Mouse (Mus musculus): ENCODE results near the gene Parp4. TPM values are rescaled to one million over a fixed set of nuclear protein-coding genes. Genes with fewer than 3 reads are reported as not detected.

The Parp4 gene
- total RNA-seq, 2 experiments from 2014 or later: 9.9 to 10.5 TPM

- DNase-seq: no peak
These were observed 37.8 kb downstream of the Parp4 start for GRCm38 (mm10) chr14:56613212-56613611.

GRCm38 (mm10) chr14:56617470-56617869 lies 42.1 kb downstream of the Parp4 start:
- DNase-seq: no peak

- DNase-seq: no peak
These were observed 45.0 kb downstream of the Parp4 start for GRCm38 (mm10) chr14:56620425-56620824.

- DNase-seq: no peak
These were observed 50.8 kb downstream of the Parp4 start for GRCm38 (mm10) chr14:56626202-56626601.

- DNase-seq: no peak
These were observed 52.9 kb downstream of the Parp4 start for GRCm38 (mm10) chr14:56628336-56628735.

- DNase-seq: no peak
These were observed 55.7 kb downstream of the Parp4 start for GRCm38 (mm10) chr14:56631109-56631508.

- no peak for DNase-seq
These were observed 71.8 kb downstream of the Parp4 start for GRCm38 (mm10) chr14:56647206-56647605.

- no peak for DNase-seq
These were observed 74.0 kb downstream of the Parp4 start for GRCm38 (mm10) chr14:56649448-56649847.

GRCm38 (mm10) chr14:56665651-56666050 lies 90.2 kb downstream of the Parp4 start:
- no peak for DNase-seq

GRCm38 (mm10) chr14:56666909-56667308 lies 91.5 kb downstream of the Parp4 start:
- DNase-seq: no peak

- DNase-seq: peak; percentile 99
These were observed 92.8 kb downstream of the Parp4 start, which contains the start of gene Mphosph8 for GRCm38 (mm10) chr14:56667969-56668802. Gene Mphosph8, plus strand, starts transcription at chr14:56668248.

GRCm38 (mm10) chr14:56669046-56669620 lies 93.7 kb downstream of the Parp4 start:
- DNase-seq: no peak

- DNase-seq: no peak
These were observed 110.0 kb downstream of the Parp4 start for GRCm38 (mm10) chr14:56685426-56685825.

- no peak for DNase-seq
These were observed 113.7 kb downstream of the Parp4 start for GRCm38 (mm10) chr14:56689116-56689515.

- DNase-seq: no peak
These were observed 114.3 kb downstream of the Parp4 start for GRCm38 (mm10) chr14:56689766-56690165.

- DNase-seq: no peak
These were observed 120.1 kb downstream of the Parp4 start for GRCm38 (mm10) chr14:56695495-56695894.

GRCm38 (mm10) chr14:56697836-56698235 lies 122.4 kb downstream of the Parp4 start:
- no peak for DNase-seq

GRCm38 (mm10) chr14:56702644-56703043 lies 127.2 kb downstream of the Parp4 start:
- no peak for DNase-seq

GRCm38 (mm10) chr14:56705687-56706086 lies 130.3 kb downstream of the Parp4 start:
- DNase-seq: no peak

Data from gastrocnemius, postnatal 25 days (tissue).